Mouse (Mus musculus): ENCODE measurements around the gene Atxn2. TPM values are rescaled to one million over a fixed set of nuclear protein-coding genes. Genes with fewer than 3 reads are reported as not detected.

The Atxn2 gene
- polyA plus RNA-seq, 1 experiment from 2014 or later, result 46.8 TPM

GRCm38 (mm10) chr5:121815867-121816380 is 104.8 kb downstream of the Atxn2 start:
- Histone ChIP-seq H3K27me3 (ENCODE audit: insufficient read depth, poor library complexity, severe bottlenecking) (no peaks in the 10 kb centered on the region), H3K4me1 (peaks cover 38% of the 10 kb centered on the region), H3K4me3 (no peak overlapping the region), H3K9me3 (no peaks in the 10 kb centered on the region), H3K27ac (no peak overlapping the region), H3K36me3 (peaks cover 94% of the 10 kb centered on the region)
- 87% methylated on average over 8 of the region's 8 CpGs for WGBS
- no peak for DNase-seq (ENCODE audit: low spot score)

DNA sequence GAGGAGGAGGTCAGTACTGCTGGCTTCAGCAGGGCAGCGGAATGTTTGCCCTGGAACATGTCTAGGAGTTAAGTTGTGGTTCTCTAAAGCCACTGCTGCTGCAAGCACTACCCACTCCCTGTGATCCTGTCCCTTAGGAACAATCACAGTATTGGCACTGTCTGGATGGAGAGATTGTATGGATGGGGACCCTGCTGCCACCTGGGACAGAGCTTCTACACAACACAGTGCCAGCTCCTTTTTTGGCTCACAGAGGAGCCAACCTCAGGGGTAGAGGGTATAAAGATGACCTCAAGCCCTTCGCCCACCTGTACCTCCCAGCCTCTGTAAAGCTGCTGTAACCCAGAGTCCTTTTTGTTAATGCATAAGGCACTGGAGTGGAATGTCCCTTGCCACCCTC is 105.5 kb downstream of the Atxn2 start:
- Histone ChIP-seq H3K27ac (no peak overlapping the region), H3K4me1 (peaks cover 36% of the 10 kb centered on the region), H3K36me3 (peaks cover 93% of the 10 kb centered on the region), H3K27me3 (ENCODE audit: insufficient read depth, poor library complexity, severe bottlenecking) (no peaks in the 10 kb centered on the region), H3K4me3 (no peak overlapping the region), H3K9me3 (no peaks in the 10 kb centered on the region)
- DNase-seq (ENCODE audit: low spot score), result no peak
- 92% methylated on average over 2 of the region's 2 CpGs for WGBS

DNA sequence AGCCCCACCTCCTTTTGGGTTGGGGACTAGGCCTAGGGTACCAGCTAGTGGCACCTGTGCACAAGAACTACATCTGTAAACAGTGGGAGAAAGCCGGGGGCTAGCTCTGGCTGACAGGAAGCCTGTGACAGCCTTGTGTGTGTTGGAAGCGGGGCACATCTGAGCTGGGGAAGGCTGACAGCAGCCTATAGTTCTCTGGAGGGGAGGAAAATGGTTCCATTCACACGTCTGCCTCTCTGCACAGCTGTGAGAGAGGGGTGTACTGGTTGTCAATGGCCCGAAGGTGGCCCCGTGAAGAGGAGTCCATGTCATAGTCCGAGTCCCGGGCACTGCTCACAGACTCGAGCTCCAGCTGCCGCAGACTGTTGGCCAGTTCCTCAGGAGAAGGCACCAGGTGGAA is 106.4 kb downstream of the Atxn2 start:
- peaks cover 35% of the 10 kb centered on the region for H3K4me1 ChIP-seq
- no peaks in the 10 kb centered on the region for H3K9me3 ChIP-seq
- H3K4me3 ChIP-seq, result no peak overlapping the region
- H3K36me3 ChIP-seq, result peaks cover 85% of the 10 kb centered on the region
- no peaks in the 10 kb centered on the region for H3K27me3 ChIP-seq (ENCODE audit: insufficient read depth, poor library complexity, severe bottlenecking)
- WGBS, result 84% methylated on average over 9 of the region's 9 CpGs
- H3K27ac ChIP-seq, result no peak overlapping the region
- no peak for DNase-seq (ENCODE audit: low spot score)

DNA sequence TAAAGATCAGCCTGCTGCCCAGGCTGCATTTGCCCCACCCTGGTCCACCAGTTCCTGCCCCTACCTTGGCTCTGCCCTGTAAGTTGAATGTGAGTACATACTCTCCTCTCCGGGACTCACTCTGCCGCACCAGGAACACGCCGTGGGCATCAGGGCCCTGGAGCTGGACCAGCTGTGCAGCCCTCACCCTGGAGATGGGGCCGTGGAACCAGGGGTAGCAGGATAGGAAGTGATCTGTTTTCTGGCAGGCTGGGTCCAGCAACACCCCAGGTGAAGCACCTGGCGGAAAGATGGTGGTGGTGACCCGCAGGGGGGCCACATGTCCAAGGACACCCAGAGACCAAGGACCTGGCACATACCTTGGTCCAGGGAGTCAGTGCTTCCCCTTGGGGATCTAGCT is 107.3 kb downstream of the Atxn2 start:
- H3K9me3 ChIP-seq, result no peaks in the 10 kb centered on the region
- H3K27ac ChIP-seq, result no peak overlapping the region
- no peaks in the 10 kb centered on the region for H3K27me3 ChIP-seq (ENCODE audit: insufficient read depth, poor library complexity, severe bottlenecking)
- WGBS, result 92% methylated on average over 7 of the region's 7 CpGs
- peaks cover 39% of the 10 kb centered on the region for H3K4me1 ChIP-seq
- no peak overlapping the region for H3K4me3 ChIP-seq
- peaks cover 83% of the 10 kb centered on the region for H3K36me3 ChIP-seq
- no peak for DNase-seq (ENCODE audit: low spot score)

DNA sequence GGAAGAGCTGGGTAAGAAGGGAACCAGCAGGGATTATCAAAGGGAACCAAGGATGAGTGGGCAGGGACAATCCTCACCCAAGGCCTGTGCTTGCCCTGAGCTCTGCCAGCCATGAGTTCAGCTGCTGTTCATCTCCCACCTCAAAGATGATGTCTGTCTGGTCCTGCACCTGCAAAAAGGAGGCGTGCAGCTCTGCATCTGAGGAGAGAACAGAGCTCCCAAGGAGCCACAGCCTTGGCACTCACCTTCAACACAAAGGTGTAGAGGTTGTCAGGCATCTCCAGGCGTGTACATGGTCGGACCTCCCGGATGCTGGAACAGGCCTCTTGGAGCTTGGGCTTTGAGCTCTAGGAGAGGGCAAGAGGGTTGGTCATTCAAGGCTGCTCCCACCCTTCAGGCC is 107.7 kb downstream of the Atxn2 start:
- no peak overlapping the region for H3K27ac ChIP-seq
- WGBS, result 90% methylated on average over 4 of the region's 4 CpGs
- no peaks in the 10 kb centered on the region for H3K27me3 ChIP-seq (ENCODE audit: insufficient read depth, poor library complexity, severe bottlenecking)
- H3K9me3 ChIP-seq, result no peaks in the 10 kb centered on the region
- H3K4me3 ChIP-seq, result no peak overlapping the region
- H3K4me1 ChIP-seq, result peaks cover 44% of the 10 kb centered on the region
- peaks cover 78% of the 10 kb centered on the region for H3K36me3 ChIP-seq
- DNase-seq (ENCODE audit: low spot score), result no peak

DNA sequence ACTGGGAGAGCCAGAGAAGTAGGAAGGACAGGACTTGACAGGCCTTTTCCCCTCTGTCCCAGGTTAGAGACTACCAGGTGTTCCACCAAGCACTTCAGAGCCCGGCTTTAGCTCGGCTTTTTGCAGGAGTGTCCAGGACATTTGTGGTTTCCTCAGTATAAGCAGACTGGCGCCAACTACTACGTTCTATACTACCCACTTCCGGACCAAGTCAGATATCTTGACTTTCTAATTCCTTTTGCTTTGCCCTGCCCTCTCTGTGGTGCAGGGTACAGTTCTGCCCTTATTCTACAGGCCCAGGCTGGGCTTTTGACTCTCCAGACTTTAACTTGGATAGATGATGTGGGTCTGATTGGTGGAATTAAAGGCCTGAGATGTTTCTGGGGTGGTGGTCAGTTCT is 108.4 kb downstream of the Atxn2 start:
- H3K4me1 ChIP-seq, result peaks cover 51% of the 10 kb centered on the region
- DNase-seq (ENCODE audit: low spot score), result no peak
- H3K9me3 ChIP-seq, result no peaks in the 10 kb centered on the region
- H3K4me3 ChIP-seq, result no peak overlapping the region
- 84% methylated on average over 5 of the region's 5 CpGs for WGBS
- peaks cover 77% of the 10 kb centered on the region for H3K36me3 ChIP-seq
- H3K27me3 ChIP-seq (ENCODE audit: insufficient read depth, poor library complexity, severe bottlenecking), result no peaks in the 10 kb centered on the region
- no peak overlapping the region for H3K27ac ChIP-seq

DNA sequence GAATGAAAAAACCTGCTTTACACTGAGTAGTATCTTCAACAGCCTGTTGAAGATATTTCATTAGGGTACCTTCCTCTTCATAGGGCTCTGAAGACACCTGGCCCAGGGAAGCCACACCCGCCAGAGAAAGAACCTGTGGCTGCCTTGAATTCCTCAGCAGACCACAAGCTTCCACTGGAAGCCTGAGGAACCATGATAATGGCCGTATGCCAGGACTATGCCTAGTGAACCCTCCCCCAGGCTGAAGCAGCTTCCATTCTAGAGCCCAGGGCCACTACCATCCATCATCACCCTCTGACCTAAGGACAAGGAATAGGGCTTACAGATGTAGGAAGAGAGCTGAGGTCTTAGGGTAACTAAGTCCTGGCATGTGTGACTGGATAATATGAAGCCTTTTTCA is 109.0 kb downstream of the Atxn2 start:
- 52% methylated on average over 2 of the region's 2 CpGs for WGBS
- Histone ChIP-seq H3K36me3 (peaks cover 79% of the 10 kb centered on the region), H3K4me1 (peaks cover 52% of the 10 kb centered on the region), H3K27ac (no peak overlapping the region), H3K9me3 (no peaks in the 10 kb centered on the region), H3K4me3 (no peak overlapping the region), H3K27me3 (ENCODE audit: insufficient read depth, poor library complexity, severe bottlenecking) (no peaks in the 10 kb centered on the region)
- no peak for DNase-seq (ENCODE audit: low spot score)

DNA sequence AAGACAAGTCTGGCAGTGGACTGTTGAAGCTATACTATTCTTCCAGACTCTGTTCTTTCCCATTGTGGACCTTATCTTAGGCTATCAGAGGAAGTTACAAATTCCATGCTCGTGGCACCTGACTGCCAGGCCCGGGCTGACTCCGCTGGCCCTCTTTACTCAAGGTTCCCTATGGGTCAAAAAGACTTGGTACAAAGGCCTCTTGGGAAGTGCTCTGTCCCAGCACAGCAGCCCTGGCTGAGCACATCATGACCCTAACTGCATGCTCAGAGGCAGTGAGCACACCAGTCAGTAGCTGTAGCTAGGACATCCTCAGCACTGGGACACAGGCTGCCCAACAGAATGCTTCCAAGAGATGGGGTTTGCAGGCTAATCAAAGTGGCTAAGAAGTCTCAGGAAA is 109.5 kb downstream of the Atxn2 start:
- Histone ChIP-seq H3K4me1 (peaks cover 52% of the 10 kb centered on the region), H3K36me3 (peaks cover 79% of the 10 kb centered on the region), H3K27ac (0 out of 2 replicates have a peak overlapping the region, but pooled peaks have one; percentile 12)

DNA sequence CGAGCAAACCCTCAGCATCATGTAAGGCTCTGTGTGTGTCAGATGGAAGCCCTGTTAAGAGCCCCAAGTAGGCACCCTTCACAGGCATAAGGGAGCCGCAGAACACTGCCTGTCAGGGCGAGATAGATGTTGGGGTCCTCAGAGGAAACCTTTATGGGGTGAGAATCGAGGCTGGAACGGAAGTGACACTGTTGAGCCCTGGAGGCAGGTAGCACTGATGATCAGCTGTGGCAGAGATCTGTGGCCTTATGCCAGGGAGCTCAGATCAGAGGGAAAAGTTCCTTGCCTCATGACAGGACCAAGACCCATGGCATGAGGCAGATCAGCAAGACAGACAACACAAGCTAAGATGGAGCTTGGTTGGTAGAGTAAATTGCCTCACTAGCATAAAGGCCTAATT is 110.0 kb downstream of the Atxn2 start:
- peaks cover 52% of the 10 kb centered on the region for H3K4me1 ChIP-seq
- H3K36me3 ChIP-seq, result peaks cover 79% of the 10 kb centered on the region
- no peaks in the 10 kb centered on the region for H3K27me3 ChIP-seq (ENCODE audit: insufficient read depth, poor library complexity, severe bottlenecking)
- H3K27ac ChIP-seq, result 0 out of 2 replicates have a peak overlapping the region, but pooled peaks have one; percentile 12
- H3K9me3 ChIP-seq, result no peaks in the 10 kb centered on the region
- no peak overlapping the region for H3K4me3 ChIP-seq
- DNase-seq (ENCODE audit: low spot score), result no peak
- 88% methylated on average over 5 of the region's 5 CpGs for WGBS

More for the DNA sequence above, 109.5 kb downstream of the Atxn2 start:
- no peaks in the 10 kb centered on the region for H3K9me3 ChIP-seq
- WGBS, result 48% methylated on average over 3 of the region's 3 CpGs
- no peaks in the 10 kb centered on the region for H3K27me3 ChIP-seq (ENCODE audit: insufficient read depth, poor library complexity, severe bottlenecking)
- H3K4me3 ChIP-seq, result no peak overlapping the region
- DNase-seq (ENCODE audit: low spot score), result no peak

DNA sequence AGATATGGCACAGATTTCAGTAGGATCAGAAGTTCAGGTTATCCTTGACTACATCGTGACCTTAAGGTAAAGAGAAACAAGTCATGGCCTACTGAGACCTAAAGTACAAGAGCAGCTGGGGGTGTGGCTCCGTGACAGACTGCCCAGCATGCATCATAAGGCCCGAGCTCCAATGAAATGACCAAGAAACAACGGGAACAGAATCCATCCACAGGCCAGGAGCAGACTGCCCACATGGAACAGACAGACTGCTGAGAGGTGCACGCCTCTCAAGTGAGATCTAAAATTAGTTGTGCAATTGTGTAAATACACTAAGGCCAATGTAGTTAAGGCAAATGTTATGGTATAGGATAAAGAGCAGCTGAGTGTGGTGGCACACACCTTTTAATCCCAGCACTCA is 110.4 kb downstream of the Atxn2 start:
- no peaks in the 10 kb centered on the region for H3K27me3 ChIP-seq (ENCODE audit: insufficient read depth, poor library complexity, severe bottlenecking)
- no peaks in the 10 kb centered on the region for H3K9me3 ChIP-seq
- H3K36me3 ChIP-seq, result peaks cover 79% of the 10 kb centered on the region
- H3K4me1 ChIP-seq, result peaks cover 52% of the 10 kb centered on the region
- DNase-seq (ENCODE audit: low spot score), result no peak
- 71% methylated on average over 5 of the region's 5 CpGs for WGBS
- no peak overlapping the region for H3K4me3 ChIP-seq
- no peak overlapping the region for H3K27ac ChIP-seq

GRCm38 (mm10) chr5:121822786-121823505 is 111.8 kb downstream of the Atxn2 start:
- Histone ChIP-seq H3K9me3 (no peaks in the 10 kb centered on the region), H3K4me3 (no peak overlapping the region), H3K27me3 (ENCODE audit: insufficient read depth, poor library complexity, severe bottlenecking) (peaks cover 6% of the 10 kb centered on the region), H3K4me1 (peaks cover 48% of the 10 kb centered on the region), H3K36me3 (peaks cover 79% of the 10 kb centered on the region), H3K27ac (no peak overlapping the region)
- DNase-seq (ENCODE audit: low spot score), result peak; percentile 72
- WGBS, result 79% methylated on average over 7 of the region's 7 CpGs

- Histone ChIP-seq H3K9me3 (no peaks in the 10 kb centered on the region), H3K4me3 (no peak overlapping the region), H3K36me3 (peaks cover 79% of the 10 kb centered on the region), H3K27ac (peak overlapping the region; percentile 74; the same call in 1 of the 2 replicates), H3K4me1 (peaks cover 55% of the 10 kb centered on the region), H3K27me3 (ENCODE audit: insufficient read depth, poor library complexity, severe bottlenecking) (peaks cover 14% of the 10 kb centered on the region)
- peak; percentile 66 for DNase-seq (ENCODE audit: low spot score)
- 93% methylated on average over 1 of the region's 1 CpGs for WGBS
These were observed 112.5 kb downstream of the Atxn2 start for GRCm38 (mm10) chr5:121823668-121824067.

DNA sequence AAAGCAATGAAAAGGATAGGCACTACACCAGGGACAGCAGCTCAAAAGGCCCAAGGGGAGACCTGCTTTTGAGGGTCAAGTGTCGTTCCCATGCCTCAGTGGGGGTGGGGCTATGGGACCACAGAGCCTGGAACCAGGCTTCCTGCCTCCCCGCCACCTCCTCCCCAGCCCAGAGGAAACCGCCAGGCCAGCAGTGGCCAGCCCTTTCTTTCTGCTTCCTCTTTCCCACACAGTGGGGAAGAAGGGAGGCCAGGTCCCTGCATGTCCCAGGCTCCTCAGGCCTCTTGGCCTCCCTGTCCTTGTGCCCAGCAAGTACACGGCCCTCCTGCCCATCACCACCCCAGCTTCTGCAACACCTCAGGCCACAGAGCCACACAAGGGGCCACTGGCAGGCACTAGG is 113.0 kb downstream of the Atxn2 start:
- WGBS, result 58% methylated on average over 4 of the region's 4 CpGs
- H3K27me3 ChIP-seq (ENCODE audit: insufficient read depth, poor library complexity, severe bottlenecking), result peaks cover 18% of the 10 kb centered on the region
- no peak for DNase-seq (ENCODE audit: low spot score)
- no peaks in the 10 kb centered on the region for H3K9me3 ChIP-seq
- peaks cover 60% of the 10 kb centered on the region for H3K4me1 ChIP-seq
- peak overlapping the region; percentile 74; the same call in 1 of the 2 replicates for H3K27ac ChIP-seq
- peaks cover 78% of the 10 kb centered on the region for H3K36me3 ChIP-seq
- H3K4me3 ChIP-seq, result 0 out of 2 replicates have a peak overlapping the region, but pooled peaks have one; percentile 0

All from heart, embryonic 10.5 days (tissue).